In genomic region chr6:60409094-60409493, GRCm38 (mm10) we compare ENCODE assay signal across 23 mouse cellular contexts.
A peak's percentile ranks its signal among the peaks of the same experiment; 100 is the strongest.
DNase-seq lines count a peak whose midpoint lies in the region; TF ChIP-seq lines count a peak whose summit lies in the region.
"Had no signal": no experiment of that assay in that cellular context is flagged by ENCODE, and none has a peak within 500 bp of the region (broad histone marks: within the 10 kb centered on the region; RNA-seq: fewer than 3 reads in every experiment).

No protein-coding gene starts in this region.

- TF ChIP-seq CTCF in E14TG2a.4 (conservative IDR thresholded peaks at IDR 0.05; ENCODE audit: low read length), result no peak
- TF ChIP-seq CTCF in ES-Bruce4 (IDR thresholded peaks at IDR 0.05; ENCODE audit: low read depth, low read length), result no peak

- peaks cover 14% of the 10 kb centered on the region for H3K9me3 ChIP-seq in E14TG2a.4 (ENCODE audit: low read length)
- H3K9me3 ChIP-seq in ES-Bruce4 (replicated peaks; ENCODE audit: control insufficient read depth, insufficient read depth, low read length, poor library complexity, severe bottlenecking), result no peaks in the 10 kb centered on the region
- no peaks in the 10 kb centered on the region for H3K9me3 ChIP-seq in ES-E14 (ENCODE audit: control insufficient read depth, insufficient read depth, low read depth, low read length)
- H3K9me3 ChIP-seq: embryonic facial prominence, embryonic 10.5 days; embryonic facial prominence, embryonic 12.5 days; forebrain, embryonic 10.5 days; forebrain, embryonic 13.5 days; forebrain, embryonic 15.5 days had no signal

- peaks cover 48% of the 10 kb centered on the region for H3K4me1 ChIP-seq in E14TG2a.4 (replicated peaks; ENCODE audit: low read depth, low read length)
- peaks cover 2% of the 10 kb centered on the region for H3K4me1 ChIP-seq in ES-Bruce4 (ENCODE audit: control insufficient read depth, insufficient read depth, low read length)
- peaks cover 9 to 20% of the 10 kb centered on the region in 2 experiments; a peak in 3 of 4 replicates for H3K4me1 ChIP-seq in ES-E14 (ENCODE audit: control insufficient read depth in 2 of 2, insufficient read depth in 2 of 2, low read length in 2 of 2, poor library complexity in 1 of 2)
- H3K4me1 ChIP-seq: embryonic facial prominence, embryonic 10.5 days; embryonic facial prominence, embryonic 12.5 days; forebrain, embryonic 10.5 days; forebrain, embryonic 13.5 days; forebrain, embryonic 15.5 days had no signal

- intact Hi-C loops in left cerebral cortex, postnatal 4 days (cut with DNase I), result no loop called here

- peak; percentile 94 for TF ChIP-seq EP300 in ES-Bruce4 (IDR thresholded peaks at IDR 0.05; ENCODE audit: insufficient read depth, low read depth, low read length)

- in situ Hi-C loops in ES-E14 (cut with MboI; ENCODE audit: low sequenced_read_pairs in 2 of 2, unreplicated experiment in 2 of 2), result no loop called here

- H3K36me3 ChIP-seq in E14TG2a.4 (ENCODE audit: insufficient read depth, low read length) (peaks cover 11% of the 10 kb centered on the region), ES-Bruce4 (ENCODE audit: control insufficient read depth, insufficient read depth, low read length, poor library complexity, severe bottlenecking) (no peaks in the 10 kb centered on the region), ES-E14 (ENCODE audit: control insufficient read depth, insufficient read depth, low read length, poor library complexity, severe bottlenecking) (no peaks in the 10 kb centered on the region)
- H3K36me3 ChIP-seq: embryonic facial prominence, embryonic 10.5 days; embryonic facial prominence, embryonic 12.5 days; forebrain, embryonic 10.5 days; forebrain, embryonic 15.5 days had no signal

- peak overlapping the region; percentile 69 for H3K27ac ChIP-seq in ES-Bruce4 (ENCODE audit: insufficient read depth, low read length)
- H3K27ac ChIP-seq in ES-E14 (ENCODE audit: insufficient read depth, low read depth, low read length, poor library complexity, severe bottlenecking), result peak overlapping the region; percentile 94; the same call in 1 of the 2 replicates
- H3K27ac ChIP-seq: embryonic facial prominence, embryonic 10.5 days; embryonic facial prominence, embryonic 12.5 days; forebrain, embryonic 10.5 days; forebrain, embryonic 13.5 days; forebrain, embryonic 15.5 days had no signal

- no peak for TF ChIP-seq POLR2A in ES-Bruce4 (IDR thresholded peaks at IDR 0.05; ENCODE audit: insufficient read depth, low read length)

- DNase-seq in ES-E14 (ENCODE audit: low read depth, low spot score), result peak; percentile 42
- peak; percentile 83 for DNase-seq in ZHBTc4 (ENCODE audit: low read depth, low spot score)
- no peak for DNase-seq in adipocyte (ENCODE audit: low spot score)
- DNase-seq in cerebellum, postnatal 4 days (ENCODE audit: low spot score in 2 of 2), result no peak
- DNase-seq in kidney, postnatal 4 days, result no peak
- no peak for DNase-seq in left cerebral cortex, postnatal 4 days
- DNase-seq: adrenal gland, adult 8-10 months; adrenal gland, postnatal 14 days; adrenal gland, postnatal 36 days; cerebellum, adult 11 months; cerebellum, adult 18-20 months; cerebellum, adult 8-10 months; cerebellum, adult 9-11 months; cerebellum, postnatal 14 days; cerebellum, postnatal 36 days; forebrain, postnatal 0 days had no signal

- H3K4me3 ChIP-seq in E14TG2a.4 (replicated peaks; ENCODE audit: low read length), result 0 out of 2 replicates have a peak overlapping the region, but pooled peaks have one; percentile 13
- no peak overlapping the region for H3K4me3 ChIP-seq in ES-Bruce4 (ENCODE audit: low read depth, low read length)
- H3K4me3 ChIP-seq in ES-E14 (ENCODE audit: insufficient read depth in 1 of 2, low read depth in 1 of 2, low read length in 2 of 2, poor library complexity in 1 of 2, severe bottlenecking in 1 of 2), result peak overlapping the region in 1 of 2 experiments; percentile 13; a peak in 1 of 4 replicates
- H3K4me3 ChIP-seq: embryonic facial prominence, embryonic 10.5 days; embryonic facial prominence, embryonic 12.5 days; forebrain, embryonic 10.5 days; forebrain, embryonic 13.5 days; forebrain, embryonic 15.5 days had no signal

- H3K27me3 ChIP-seq in E14TG2a.4 (ENCODE audit: insufficient read depth, low read length) (no peaks in the 10 kb centered on the region), ES-Bruce4 (ENCODE audit: control insufficient read depth, insufficient read depth, low read length, poor library complexity, severe bottlenecking) (no peaks in the 10 kb centered on the region)
- H3K27me3 ChIP-seq: embryonic facial prominence, embryonic 12.5 days; forebrain, embryonic 13.5 days; forebrain, embryonic 15.5 days had no signal

- H3K9ac ChIP-seq in ES-Bruce4 (ENCODE audit: low read depth, poor library complexity, severe bottlenecking) (no peak overlapping the region), ES-E14 (ENCODE audit: insufficient read depth, low read depth, low read length, poor library complexity, severe bottlenecking) (no peak overlapping the region)
- H3K9ac ChIP-seq: embryonic facial prominence, embryonic 12.5 days; forebrain, embryonic 13.5 days; forebrain, embryonic 15.5 days; forebrain, postnatal 0 days had no signal

TF ChIP-seq in ES-E14, 5 proteins besides CTCF, POLR2A, EP300 and RAD21:
- no peak for TF ChIP-seq ZC3H11A (IDR thresholded peaks at IDR 0.05; ENCODE audit: borderline replicate concordance, low read depth, low read length)
- peak; percentile 67 for TF ChIP-seq CHD2 (IDR thresholded peaks at IDR 0.05; ENCODE audit: low read depth, low read length)

Comparison
In these comparisons a context has a peak if more than half of its experiments do, and no peak if none do; other contexts are left out.
1. DNase-seq: peak in ES-E14 (single experiment) and ZHBTc4 (single experiment); none in adipocyte (single experiment), cerebellum, postnatal 4 days (0 of 2), kidney, postnatal 4 days (0 of 2) and left cerebral cortex, postnatal 4 days (single experiment).